Mouse (Mus musculus): Measurements from ENCODE around the gene Dpagt1.
"Not testable (repeated sequence)": the region's sequence is repeated elsewhere in the genome, so short reads cannot be mapped to it uniquely, and the experiment has no call there.

Gene Dpagt1

GRCm38 (mm10) chr9:44337436-44338169 lies 11.8 kb downstream of the Dpagt1 start:
- DNase-seq (ENCODE audit: low read depth, low spot score), result no peak

- DNase-seq (ENCODE audit: low read depth, low spot score), result no peak
Measured at GRCm38 (mm10) chr9:44338574-44338973, 12.8 kb downstream of the Dpagt1 start.

GRCm38 (mm10) chr9:44341487-44341886 lies 15.7 kb downstream of the Dpagt1 start:
- no peak for DNase-seq (ENCODE audit: low read depth, low spot score)

- DNase-seq (ENCODE audit: low read depth, low spot score), result no peak
Measured at GRCm38 (mm10) chr9:44342173-44342572, 16.4 kb downstream of the Dpagt1 start.

GRCm38 (mm10) chr9:44342605-44343004 lies 16.8 kb downstream of the Dpagt1 start:
- DNase-seq (ENCODE audit: low read depth, low spot score), result no peak

GRCm38 (mm10) chr9:44343290-44343689 lies 17.5 kb downstream of the Dpagt1 start:
- no peak for DNase-seq (ENCODE audit: low read depth, low spot score)

GRCm38 (mm10) chr9:44343781-44344421 lies 18.1 kb downstream of the Dpagt1 start, which contains the start of gene Hmbs:
Gene Hmbs (minus strand): TSS chr9:44344228.
- DNase-seq (ENCODE audit: low read depth, low spot score), result peak; percentile 93

- DNase-seq (ENCODE audit: low read depth, low spot score), result no peak
Measured at GRCm38 (mm10) chr9:44345570-44346433, 20.0 kb downstream of the Dpagt1 start.

- DNase-seq (ENCODE audit: low read depth, low spot score), result no peak
Measured at GRCm38 (mm10) chr9:44347166-44347565, 21.3 kb downstream of the Dpagt1 start.

- no peak for DNase-seq (ENCODE audit: low read depth, low spot score)
Measured at GRCm38 (mm10) chr9:44347621-44348020, 21.8 kb downstream of the Dpagt1 start.

- DNase-seq (ENCODE audit: low read depth, low spot score), result no peak
Measured at GRCm38 (mm10) chr9:44348546-44348945, 22.7 kb downstream of the Dpagt1 start.

GRCm38 (mm10) chr9:44351396-44351795 lies 25.6 kb downstream of the Dpagt1 start:
- DNase-seq (ENCODE audit: low read depth, low spot score), result no peak

- DNase-seq (ENCODE audit: low read depth, low spot score), result no peak
Measured at GRCm38 (mm10) chr9:44352337-44352736, 26.5 kb downstream of the Dpagt1 start.

GRCm38 (mm10) chr9:44353142-44353541 lies 27.3 kb downstream of the Dpagt1 start:
- no peak for DNase-seq (ENCODE audit: low read depth, low spot score)

- peak; percentile 75 for DNase-seq (ENCODE audit: low read depth, low spot score)
Measured at GRCm38 (mm10) chr9:44357207-44357606, 31.4 kb downstream of the Dpagt1 start.

GRCm38 (mm10) chr9:44361190-44361917 lies 35.5 kb downstream of the Dpagt1 start, which contains the start of gene Vps11:
Gene Vps11 (minus strand): TSS chr9:44361670.
- DNase-seq (ENCODE audit: low read depth, low spot score), result peak; percentile 99

GRCm38 (mm10) chr9:44361931-44362330 lies 36.1 kb downstream of the Dpagt1 start:
- not testable (repeated sequence) for DNase-seq (ENCODE audit: low read depth, low spot score)

GRCm38 (mm10) chr9:44364480-44364879 lies 38.7 kb downstream of the Dpagt1 start:
- DNase-seq (ENCODE audit: low read depth, low spot score), result peak; percentile 69

- DNase-seq (ENCODE audit: low read depth, low spot score), result no peak
Measured at GRCm38 (mm10) chr9:44373386-44373785, 47.6 kb downstream of the Dpagt1 start.

GRCm38 (mm10) chr9:44376141-44376540 lies 50.3 kb downstream of the Dpagt1 start:
- no peak for DNase-seq (ENCODE audit: low read depth, low spot score)

GRCm38 (mm10) chr9:44377335-44377734 lies 51.5 kb downstream of the Dpagt1 start:
- not testable (repeated sequence) for DNase-seq (ENCODE audit: low read depth, low spot score)
